Mouse (Mus musculus) small intestine, adult 2 months (tissue): ENCODE results near the gene Nsun2. TPM values are rescaled to one million over a fixed set of nuclear protein-coding genes. Genes with fewer than 3 reads are reported as not detected.

Experiments used
- H3K27ac ChIP-seq: fragments of 200-500 bp; 2 replicates; pipeline ENCODE4 v1.5.1; 2012; ENCODE audit warnings: low read depth, low read length, control low read depth, inconsistent platforms; ENCODE audit not compliant: insufficient read depth
- H3K27me3 ChIP-seq: fragments of 200-500 bp; 2 replicates; pipeline ENCODE4 v1.6.1; 2012; ENCODE audit warnings: mild to moderate bottlenecking, moderate library complexity, low read length, inconsistent platforms; ENCODE audit not compliant: control insufficient read depth, insufficient read depth
- H3K36me3 ChIP-seq: fragments of 200-500 bp; 2 replicates; pipeline ENCODE4 v1.6.1; 2012; ENCODE audit warnings: mild to moderate bottlenecking, low read length, control low read depth, inconsistent platforms; ENCODE audit not compliant: control insufficient read depth, insufficient read depth
- H3K4me1 ChIP-seq: fragments of 200-500 bp; 2 replicates; pipeline ENCODE4 v1.6.1; 2012; ENCODE audit warnings: low read length, inconsistent platforms, mixed read lengths; ENCODE audit not compliant: control insufficient read depth, insufficient read depth, insufficient read length
- H3K4me3 ChIP-seq: fragments of 200-500 bp; 2 replicates; pipeline ENCODE4 v1.5.1; 2012; ENCODE audit warnings: low read depth, mild to moderate bottlenecking, control low read depth, inconsistent platforms, low read length, moderate library complexity
- CTCF ChIP-seq: fragments of 200-500 bp; IDR thresholded peaks from 2 replicates; pipeline ENCODE4 v1.5.1; 2012; ENCODE audit warnings: low read depth, mild to moderate bottlenecking, control low read depth, inconsistent platforms, low read length, moderate library complexity, mixed read lengths; ENCODE audit not compliant: insufficient replicate concordance, insufficient read length; ENCODE audit errors: extremely low read depth
- POLR2A ChIP-seq: fragments of 200-500 bp; IDR thresholded peaks from 2 replicates; pipeline ENCODE4 v1.6.1; 2012; ENCODE audit warnings: low read depth, mild to moderate bottlenecking, control low read depth, inconsistent platforms, low read length, moderate library complexity
- WGBS: fragments of 180-500 bp; shearing (Covaris S2); methylation state at CpG from one replicate; pipeline ENCODE4 v1.1.7; 2018; 5-methylcytosine and 5-hydroxymethylcytosine counted together
- polyA plus RNA-seq: library from polyadenylated mRNA; depleted of rRNA; stranded (reverse); fragments of >200 nt; gene quantifications from 2 replicates; pipeline ENCODE4 v1.2.3, GENCODE M21; 2012; rRNA removed

Gene Nsun2
- polyA plus RNA-seq, 1 experiment = 26.6 TPM

DNA sequence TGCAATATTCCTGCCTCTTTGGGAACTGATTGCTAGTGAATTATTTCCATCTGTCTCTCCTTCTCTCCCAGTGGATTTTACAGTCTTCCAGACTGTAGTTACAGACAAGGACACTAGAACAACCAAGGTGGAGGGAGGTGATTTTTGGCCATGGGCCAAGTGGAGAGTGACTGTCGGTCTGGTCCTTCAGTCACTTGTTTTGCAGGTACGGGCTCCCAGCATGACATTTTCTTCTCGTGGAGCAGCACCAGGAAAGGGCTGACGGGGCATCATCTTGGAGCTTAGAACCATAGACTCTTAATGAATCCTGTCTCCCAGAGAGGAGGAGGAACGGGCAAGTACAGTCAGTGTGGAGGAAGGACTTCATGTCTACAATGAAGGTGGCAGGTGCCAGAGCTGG is 138.6 kb downstream of the Nsun2 start:
- H3K27me3 ChIP-seq = no peaks in the 10 kb centered on the region
- no peaks in the 10 kb centered on the region for H3K36me3 ChIP-seq
- H3K4me1 ChIP-seq = no peaks in the 10 kb centered on the region
- 70% methylated on average over 5 of the region's 5 CpGs for WGBS
- H3K4me3 ChIP-seq = no peak overlapping the region
- no peak overlapping the region for H3K27ac ChIP-seq
- TF ChIP-seq CTCF (no peak), POLR2A (no peak)

DNA sequence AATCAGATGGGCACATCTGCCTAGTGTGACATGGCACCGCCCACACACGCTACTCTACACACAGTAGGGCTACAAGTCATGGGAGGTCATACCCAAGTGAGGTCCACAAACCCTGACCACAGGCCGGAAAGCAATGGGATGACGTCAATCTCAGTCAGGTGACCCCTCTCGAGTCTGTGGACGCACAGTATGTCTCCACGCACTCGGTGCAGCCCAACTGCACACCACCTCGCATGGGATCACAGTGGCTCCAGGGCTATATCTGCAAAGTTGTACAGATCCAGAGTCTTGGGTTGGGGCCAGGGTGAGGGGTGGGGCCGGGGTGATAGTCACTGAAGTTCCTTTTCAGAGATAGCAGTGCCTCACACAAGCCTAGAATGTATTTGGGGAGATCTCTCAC is 139.0 kb downstream of the Nsun2 start:
- Histone ChIP-seq H3K27ac (no peak overlapping the region), H3K27me3 (no peaks in the 10 kb centered on the region), H3K4me3 (no peak overlapping the region), H3K4me1 (no peaks in the 10 kb centered on the region), H3K36me3 (no peaks in the 10 kb centered on the region)
- TF ChIP-seq CTCF (no peak), POLR2A (no peak)
- WGBS = 85% methylated on average over 10 of the region's 10 CpGs

DNA sequence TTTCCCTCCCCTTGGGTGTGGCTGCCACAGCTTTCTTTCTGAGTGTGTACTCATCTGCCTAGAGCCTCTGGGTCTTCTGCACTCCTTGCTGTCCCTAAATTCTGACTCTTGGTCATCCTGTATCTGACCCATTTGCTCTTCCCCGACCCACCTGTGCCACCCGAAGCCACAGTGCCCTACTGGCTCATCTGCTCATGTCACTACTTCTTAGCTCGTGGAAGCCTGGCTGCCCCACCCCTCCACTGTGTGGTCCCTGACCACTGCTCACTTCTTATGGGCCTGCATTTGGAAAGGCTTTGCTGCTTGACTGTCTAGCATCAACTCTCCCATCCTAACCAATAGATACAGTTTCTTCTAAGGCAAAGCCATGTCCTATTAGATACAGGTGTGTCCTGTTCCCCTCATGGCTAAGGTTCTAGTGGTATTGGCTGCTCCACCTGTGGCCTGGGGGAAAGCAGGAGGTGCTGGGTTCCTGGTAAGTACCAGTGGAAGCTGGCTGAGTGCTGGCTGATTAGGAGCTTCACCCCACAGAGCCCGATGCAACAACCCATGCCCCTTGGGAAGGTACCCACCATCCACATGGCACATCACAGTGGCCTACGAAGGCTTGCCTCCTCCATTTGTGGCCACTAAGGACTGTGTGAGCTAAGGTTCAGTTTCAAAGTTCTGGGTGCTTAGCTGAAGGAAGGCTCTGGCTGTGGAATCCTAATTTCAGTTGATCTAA is 139.8 kb downstream of the Nsun2 start:
- Histone ChIP-seq H3K27ac (no peak overlapping the region), H3K27me3 (no peaks in the 10 kb centered on the region), H3K36me3 (no peaks in the 10 kb centered on the region), H3K4me3 (no peak overlapping the region), H3K4me1 (no peaks in the 10 kb centered on the region)
- 80% methylated on average over 5 of the region's 5 CpGs for WGBS
- TF ChIP-seq CTCF (no peak), POLR2A (no peak)

DNA sequence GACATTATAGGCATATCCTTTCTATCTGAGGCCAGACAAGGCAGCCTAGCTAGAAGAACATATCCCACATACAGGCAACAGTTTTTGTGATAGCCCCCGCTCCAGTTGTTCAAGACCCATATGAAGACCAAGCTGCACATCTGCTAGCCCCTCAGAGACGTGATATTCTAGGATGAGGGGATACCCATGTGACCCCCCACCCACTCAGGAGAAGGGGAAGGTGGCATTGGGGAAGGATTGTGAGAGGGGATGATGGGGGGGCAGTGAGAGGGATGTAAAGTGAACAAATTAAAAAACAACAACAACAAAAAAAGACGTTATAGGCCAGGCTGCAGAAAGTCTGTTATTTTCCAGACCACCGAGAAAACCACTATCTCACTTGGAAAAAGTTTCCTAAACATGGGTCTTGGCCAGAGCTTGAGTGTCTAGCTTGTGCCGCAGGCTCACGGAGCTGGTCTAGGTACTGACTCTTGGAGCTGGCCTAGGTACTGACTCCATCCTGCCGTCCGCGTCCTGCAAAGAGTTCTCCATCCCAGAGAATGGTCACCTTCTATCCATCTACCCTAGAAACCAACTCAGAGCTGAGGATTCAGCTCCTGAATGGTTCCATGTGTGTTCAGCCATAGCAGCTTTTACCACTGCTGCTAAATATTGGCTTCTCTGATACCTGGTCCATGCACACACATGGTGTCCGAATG is 140.5 kb downstream of the Nsun2 start:
- Histone ChIP-seq H3K4me3 (no peak overlapping the region), H3K27ac (no peak overlapping the region), H3K27me3 (no peaks in the 10 kb centered on the region), H3K36me3 (no peaks in the 10 kb centered on the region), H3K4me1 (no peaks in the 10 kb centered on the region)
- TF ChIP-seq POLR2A (no peak), CTCF (no peak)
- 50% methylated on average over 10 of the region's 10 CpGs for WGBS

Other genes with a start within 250 kb of the Nsun2 start
- gene Tent4a, start 871 bp downstream of the Nsun2 start, polyA plus RNA-seq = 5.3 and 9.4 TPM in 2 replicates
- 5.5 and 20.9 TPM in 2 replicates for gene Srd5a1, start 77.7 kb downstream of the Nsun2 start, polyA plus RNA-seq
- gene Ube2ql1, start 206.1 kb downstream of the Nsun2 start, polyA plus RNA-seq = 0.42 and 0.82 TPM in 2 replicates